In genomic region chr16:23785216-23785615, GRCm38 (mm10) we compare ENCODE assay signal across 23 mouse cellular contexts.
"Had no signal": no experiment of that assay in that cellular context is flagged by ENCODE, and none has a peak within 500 bp of the region (broad histone marks: within the 10 kb centered on the region; RNA-seq: fewer than 3 reads in every experiment).

No protein-coding gene starts in this region.

- DNase-seq: gastrocnemius, postnatal 14 days; gastrocnemius, postnatal 36 days; heart, adult 2 months; heart, postnatal 14 days; heart, postnatal 36 days; kidney, adult 11 months; kidney, adult 2 months; kidney, adult 9 months; kidney, postnatal 14 days; kidney, postnatal 36 days; layer of hippocampus, adult 9-11 months; layer of hippocampus, postnatal 36 days had no signal

- H3K36me3 ChIP-seq: heart, embryonic 13.5 days; heart, embryonic 15.5 days; hindbrain, embryonic 13.5 days; hindbrain, embryonic 15.5 days; kidney, embryonic 15.5 days; limb, embryonic 13.5 days; limb, embryonic 15.5 days had no signal

- H3K27ac ChIP-seq: heart, adult 2 months; heart, embryonic 13.5 days; heart, embryonic 15.5 days; hindbrain, embryonic 13.5 days; hindbrain, embryonic 15.5 days; hindbrain, postnatal 0 days; kidney, postnatal 0 days; limb, embryonic 13.5 days; limb, embryonic 15.5 days had no signal

- H3K9ac ChIP-seq: heart, embryonic 13.5 days; heart, embryonic 15.5 days; hindbrain, embryonic 13.5 days; hindbrain, embryonic 15.5 days; kidney, embryonic 15.5 days; limb, embryonic 13.5 days; limb, embryonic 15.5 days had no signal

- H3K4me2 ChIP-seq: heart, embryonic 11.5 days; heart, embryonic 13.5 days; heart, embryonic 15.5 days; hindbrain, embryonic 13.5 days; hindbrain, embryonic 15.5 days; kidney, embryonic 15.5 days; limb, embryonic 13.5 days; limb, embryonic 15.5 days had no signal

- ATAC-seq: hindbrain, postnatal 0 days; intestine, embryonic 16.5 days had no signal

- H3K27me3 ChIP-seq: heart, embryonic 13.5 days; heart, embryonic 15.5 days; hindbrain, embryonic 13.5 days; hindbrain, embryonic 15.5 days; kidney, embryonic 15.5 days; limb, embryonic 13.5 days; limb, embryonic 15.5 days had no signal

- H3K4me3 ChIP-seq: heart, adult 2 months; heart, embryonic 13.5 days; heart, embryonic 15.5 days; hindbrain, embryonic 13.5 days; hindbrain, embryonic 15.5 days; kidney, embryonic 15.5 days; limb, embryonic 13.5 days; limb, embryonic 15.5 days had no signal

- H3K9me3 ChIP-seq: heart, embryonic 13.5 days; heart, embryonic 15.5 days; hindbrain, embryonic 13.5 days; hindbrain, embryonic 15.5 days; kidney, embryonic 15.5 days; limb, embryonic 13.5 days; limb, embryonic 15.5 days had no signal

- H3K4me1 ChIP-seq: heart, embryonic 13.5 days; heart, embryonic 15.5 days; hindbrain, embryonic 13.5 days had no signal
